Mouse (Mus musculus) brain, adult 2 months (tissue): ENCODE data around the gene Rpp21.
A peak's percentile ranks its signal among the peaks of the same experiment; 100 is the strongest.
"Not testable (repeated sequence)": the region's sequence is repeated elsewhere in the genome, so short reads cannot be mapped to it uniquely, and the experiment has no call there.

Experiments used
- DNase-seq: peaks from one replicate; pipeline ENCODE4 v3.0.0; 2011; ENCODE audit warnings: low read depth, low spot score

Gene Rpp21

DNA sequence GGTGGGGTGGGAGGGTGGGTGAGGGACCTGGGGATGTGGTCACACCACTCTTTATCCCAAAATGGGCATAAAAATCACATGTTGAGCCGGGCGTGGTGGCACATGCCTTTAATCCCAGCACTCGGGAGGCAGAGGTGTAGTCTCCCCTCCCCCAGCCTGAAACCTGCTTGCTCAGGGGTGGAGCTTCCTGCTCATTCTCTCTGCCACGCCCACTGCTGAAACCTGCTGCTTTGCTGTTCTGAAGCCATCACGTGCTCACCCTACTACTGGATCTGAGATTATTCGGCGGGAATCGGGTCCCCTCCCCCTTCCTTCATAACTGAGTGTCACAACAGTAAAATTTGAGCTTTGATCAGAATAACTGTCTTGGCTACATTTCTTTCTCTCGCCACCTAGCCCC, 22.6 kb downstream of the Rpp21 start:
- DNase-seq, result not testable (repeated sequence)

- DNase-seq, result no peak
Measured at GRCm38 (mm10) chr17:36233572-36233971, 24.3 kb downstream of the Rpp21 start.

DNA sequence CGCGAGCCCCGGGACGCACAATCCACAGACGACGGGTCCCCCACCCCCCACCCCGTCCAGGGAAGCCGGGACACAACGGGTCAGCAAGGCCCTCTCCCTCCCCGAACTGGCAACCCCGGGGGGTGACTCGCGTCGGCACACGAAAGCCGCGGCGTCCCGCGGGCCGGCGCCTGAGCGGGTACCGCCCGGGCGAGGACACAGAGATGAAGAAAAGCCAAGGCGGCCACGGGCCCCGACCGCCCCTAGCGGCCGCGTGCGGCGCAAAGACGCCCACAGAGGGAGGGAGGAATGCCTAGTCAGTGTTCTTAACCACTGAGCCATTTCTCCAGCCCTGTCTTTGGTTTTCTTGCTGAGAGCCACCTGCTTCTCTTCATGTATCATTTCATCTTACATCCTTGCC, 26.6 kb downstream of the Rpp21 start:
- peak; percentile 99 for DNase-seq

GRCm38 (mm10) chr17:36229046-36229445, 28.8 kb downstream of the Rpp21 start:
- no peak for DNase-seq

- DNase-seq, result peak; percentile 9
Measured at GRCm38 (mm10) chr17:36226921-36227320, 30.9 kb downstream of the Rpp21 start.

GRCm38 (mm10) chr17:36225231-36225824, 32.5 kb downstream of the Rpp21 start:
- no peak for DNase-seq

GRCm38 (mm10) chr17:36224451-36224850, 33.4 kb downstream of the Rpp21 start:
- no peak for DNase-seq

- DNase-seq, result no peak
Measured at GRCm38 (mm10) chr17:36218594-36219155, 39.2 kb downstream of the Rpp21 start.

DNA sequence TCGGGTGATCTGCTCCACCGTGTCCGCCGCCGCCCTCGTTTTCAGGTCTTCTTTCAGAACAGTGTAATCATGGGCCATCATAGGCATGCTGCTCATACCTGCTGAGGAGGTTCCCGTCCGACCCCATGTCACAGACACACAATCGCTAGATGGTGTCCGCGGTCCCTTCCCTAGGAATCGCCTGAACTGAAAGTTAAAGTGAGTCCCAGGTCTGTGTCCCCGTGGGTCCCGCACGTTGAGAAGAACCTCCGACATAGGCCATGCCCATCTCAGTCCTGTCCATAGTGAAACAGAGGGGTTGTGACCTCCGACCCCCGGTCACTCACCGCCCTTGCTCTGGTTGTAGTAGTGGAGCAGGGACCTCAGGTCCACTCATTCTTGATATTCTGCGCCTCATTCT, 42.3 kb downstream of the Rpp21 start:
- no peak for DNase-seq

GRCm38 (mm10) chr17:36206846-36207245, 51.0 kb downstream of the Rpp21 start:
- no peak for DNase-seq

GRCm38 (mm10) chr17:36205862-36206261, 52.0 kb downstream of the Rpp21 start:
- peak; percentile 3 for DNase-seq
